Mouse (Mus musculus): ENCODE results near the gene Cxcr3. TPM values are rescaled to one million over a fixed set of nuclear protein-coding genes. Genes with fewer than 3 reads are reported as not detected.

The Cxcr3 gene
- polyA plus RNA-seq (2015; fragmentation: Nextera tagmentation; extraction: Ambion mirVana) = 0.49 and 0.63 TPM in 2 replicates

GRCm38 (mm10) chrX:101733828-101734319, at the start of gene Cxcr3:
TSS of gene Cxcr3 (minus strand) at chrX:101734269.
- H3K27ac ChIP-seq = no peak within 1 kb of the TSS
- no peaks in the 10 kb centered on the region for H3K36me3 ChIP-seq
- no peak within 1 kb of the TSS for H3K4me2 ChIP-seq (replicated peaks)
- H3K4me3 ChIP-seq (replicated peaks) = no peak within 1 kb of the TSS
- no peak for ATAC-seq
- no peaks in the 10 kb centered on the region for H3K4me1 ChIP-seq (replicated peaks)
- H3K27me3 ChIP-seq (replicated peaks) = no peaks in the 10 kb centered on the region; the same call in 1 of the 2 replicates
- no peaks in the 10 kb centered on the region for H3K9me3 ChIP-seq
- no peak within 1 kb of the TSS for H3K9ac ChIP-seq
- 63% methylated on average over 11 of the region's 11 CpGs for WGBS

- H3K4me3 ChIP-seq (replicated peaks) = no peak overlapping the region
- H3K36me3 ChIP-seq = no peaks in the 10 kb centered on the region
- H3K9ac ChIP-seq = no peak overlapping the region
- WGBS = 50% methylated on average over 5 of the region's 5 CpGs
- no peaks in the 10 kb centered on the region for H3K4me1 ChIP-seq (replicated peaks)
- no peak overlapping the region for H3K27ac ChIP-seq
- no peaks in the 10 kb centered on the region; the same call in 1 of the 2 replicates for H3K27me3 ChIP-seq (replicated peaks)
- no peaks in the 10 kb centered on the region for H3K9me3 ChIP-seq
- H3K4me2 ChIP-seq (replicated peaks) = no peak overlapping the region
- no peak for ATAC-seq
Measured at GRCm38 (mm10) chrX:101772035-101772434, 38.0 kb upstream of the Cxcr3 start.

- Histone ChIP-seq H3K4me1 (replicated peaks) (no peaks in the 10 kb centered on the region), H3K27me3 (replicated peaks) (no peaks in the 10 kb centered on the region; the same call in 1 of the 2 replicates), H3K27ac (no peak overlapping the region), H3K9ac (no peak overlapping the region), H3K9me3 (no peaks in the 10 kb centered on the region), H3K4me3 (replicated peaks) (no peak overlapping the region), H3K4me2 (replicated peaks) (no peak overlapping the region), H3K36me3 (no peaks in the 10 kb centered on the region)
- WGBS = 64% methylated on average over 3 of the region's 3 CpGs
- no peak for ATAC-seq
Measured at GRCm38 (mm10) chrX:101770307-101770706, 36.2 kb upstream of the Cxcr3 start.

- 63% methylated on average over 2 of the region's 2 CpGs for WGBS
Measured at GRCm38 (mm10) chrX:101769478-101769877, 35.4 kb upstream of the Cxcr3 start.

GRCm38 (mm10) chrX:101767280-101767679, 33.2 kb upstream of the Cxcr3 start:
- ATAC-seq = no peak
- H3K9ac ChIP-seq = no peak overlapping the region
- 71% methylated on average over 7 of the region's 7 CpGs for WGBS

More at GRCm38 (mm10) chrX:101769478-101769877, 35.4 kb upstream of the Cxcr3 start:
- no peak overlapping the region for H3K27ac ChIP-seq
- H3K4me1 ChIP-seq (replicated peaks) = no peaks in the 10 kb centered on the region
- H3K9me3 ChIP-seq = no peaks in the 10 kb centered on the region
- no peak overlapping the region for H3K4me2 ChIP-seq (replicated peaks)
- H3K4me3 ChIP-seq (replicated peaks) = no peak overlapping the region
- H3K27me3 ChIP-seq (replicated peaks) = no peaks in the 10 kb centered on the region; the same call in 1 of the 2 replicates
- no peak for ATAC-seq
- no peak overlapping the region for H3K9ac ChIP-seq
- H3K36me3 ChIP-seq = no peaks in the 10 kb centered on the region

GRCm38 (mm10) chrX:101765111-101765510, 31.0 kb upstream of the Cxcr3 start:
- 83% methylated on average over 4 of the region's 4 CpGs for WGBS
- H3K9me3 ChIP-seq = no peaks in the 10 kb centered on the region
- ATAC-seq = no peak

More at GRCm38 (mm10) chrX:101767280-101767679, 33.2 kb upstream of the Cxcr3 start:
- H3K4me1 ChIP-seq (replicated peaks) = no peaks in the 10 kb centered on the region
- H3K36me3 ChIP-seq = no peaks in the 10 kb centered on the region
- no peaks in the 10 kb centered on the region for H3K9me3 ChIP-seq
- H3K4me3 ChIP-seq (replicated peaks) = no peak overlapping the region
- no peaks in the 10 kb centered on the region for H3K27me3 ChIP-seq (replicated peaks)
- no peak overlapping the region for H3K27ac ChIP-seq
- no peak overlapping the region for H3K4me2 ChIP-seq (replicated peaks)

GRCm38 (mm10) chrX:101764621-101765020, 30.6 kb upstream of the Cxcr3 start:
- no peak overlapping the region for H3K9ac ChIP-seq
- ATAC-seq = no peak
- H3K27me3 ChIP-seq (replicated peaks) = no peaks in the 10 kb centered on the region
- no peaks in the 10 kb centered on the region for H3K36me3 ChIP-seq
- no peak overlapping the region for H3K4me3 ChIP-seq (replicated peaks)
- no peak overlapping the region for H3K4me2 ChIP-seq (replicated peaks)
- no peak overlapping the region for H3K27ac ChIP-seq
- WGBS = 69% methylated on average over 5 of the region's 5 CpGs
- no peaks in the 10 kb centered on the region for H3K4me1 ChIP-seq (replicated peaks)
- no peaks in the 10 kb centered on the region for H3K9me3 ChIP-seq

More at GRCm38 (mm10) chrX:101765111-101765510, 31.0 kb upstream of the Cxcr3 start:
- Histone ChIP-seq H3K27me3 (replicated peaks) (no peaks in the 10 kb centered on the region), H3K9ac (no peak overlapping the region), H3K4me1 (replicated peaks) (no peaks in the 10 kb centered on the region), H3K4me3 (replicated peaks) (no peak overlapping the region), H3K36me3 (no peaks in the 10 kb centered on the region), H3K4me2 (replicated peaks) (no peak overlapping the region), H3K27ac (no peak overlapping the region)

- no peak overlapping the region for H3K4me2 ChIP-seq (replicated peaks)
- 72% methylated on average over 5 of the region's 5 CpGs for WGBS
- H3K9me3 ChIP-seq = no peaks in the 10 kb centered on the region
- H3K27ac ChIP-seq = no peak overlapping the region
- H3K9ac ChIP-seq = no peak overlapping the region
- H3K36me3 ChIP-seq = no peaks in the 10 kb centered on the region
- H3K4me1 ChIP-seq (replicated peaks) = no peaks in the 10 kb centered on the region
- no peaks in the 10 kb centered on the region for H3K27me3 ChIP-seq (replicated peaks)
- no peak for ATAC-seq
- H3K4me3 ChIP-seq (replicated peaks) = no peak overlapping the region
Measured at GRCm38 (mm10) chrX:101754478-101754877, 20.4 kb upstream of the Cxcr3 start.

GRCm38 (mm10) chrX:101750144-101750543, 16.1 kb upstream of the Cxcr3 start:
- Histone ChIP-seq H3K4me3 (replicated peaks) (no peak overlapping the region), H3K27ac (no peak overlapping the region), H3K4me1 (replicated peaks) (no peaks in the 10 kb centered on the region), H3K9me3 (no peaks in the 10 kb centered on the region), H3K27me3 (replicated peaks) (0 out of 2 replicates have a peak, but pooled peaks cover 4% of the 10 kb centered on the region), H3K36me3 (no peaks in the 10 kb centered on the region), H3K4me2 (replicated peaks) (no peak overlapping the region), H3K9ac (no peak overlapping the region)
- 70% methylated on average over 4 of the region's 4 CpGs for WGBS
- no peak for ATAC-seq

- 84% methylated on average over 2 of the region's 2 CpGs for WGBS
- Histone ChIP-seq H3K27me3 (replicated peaks) (no peaks in the 10 kb centered on the region), H3K36me3 (no peaks in the 10 kb centered on the region), H3K9ac (no peak overlapping the region), H3K4me1 (replicated peaks) (no peaks in the 10 kb centered on the region), H3K27ac (no peak overlapping the region), H3K9me3 (no peaks in the 10 kb centered on the region), H3K4me3 (replicated peaks) (no peak overlapping the region), H3K4me2 (replicated peaks) (no peak overlapping the region)
- ATAC-seq = no peak
Measured at GRCm38 (mm10) chrX:101741064-101741433, 7.0 kb upstream of the Cxcr3 start.

- H3K4me1 ChIP-seq (replicated peaks) = no peaks in the 10 kb centered on the region
- no peak overlapping the region for H3K27ac ChIP-seq
- H3K4me3 ChIP-seq (replicated peaks) = no peak overlapping the region
- H3K4me2 ChIP-seq (replicated peaks) = no peak overlapping the region
- no peaks in the 10 kb centered on the region for H3K36me3 ChIP-seq
- no peak for ATAC-seq
- H3K27me3 ChIP-seq (replicated peaks) = no peaks in the 10 kb centered on the region
- WGBS = 47% methylated on average over 6 of the region's 6 CpGs
- H3K9ac ChIP-seq = no peak overlapping the region
- H3K9me3 ChIP-seq = no peaks in the 10 kb centered on the region
Measured at GRCm38 (mm10) chrX:101740335-101741063, 6.4 kb upstream of the Cxcr3 start.

GRCm38 (mm10) chrX:101737201-101737600, 3.1 kb upstream of the Cxcr3 start:
- H3K27ac ChIP-seq = no peak overlapping the region
- H3K9ac ChIP-seq = no peak overlapping the region
- H3K9me3 ChIP-seq = no peaks in the 10 kb centered on the region
- H3K27me3 ChIP-seq (replicated peaks) = no peaks in the 10 kb centered on the region; the same call in 1 of the 2 replicates
- no peak for ATAC-seq
- H3K4me2 ChIP-seq (replicated peaks) = no peak overlapping the region
- no peaks in the 10 kb centered on the region for H3K36me3 ChIP-seq
- H3K4me1 ChIP-seq (replicated peaks) = no peaks in the 10 kb centered on the region
- no peak overlapping the region for H3K4me3 ChIP-seq (replicated peaks)

- no peak overlapping the region for H3K9ac ChIP-seq
- no peak overlapping the region for H3K27ac ChIP-seq
- H3K27me3 ChIP-seq (replicated peaks) = no peaks in the 10 kb centered on the region; the same call in 1 of the 2 replicates
- no peak overlapping the region for H3K4me2 ChIP-seq (replicated peaks)
- no peak for ATAC-seq
- H3K9me3 ChIP-seq = no peaks in the 10 kb centered on the region
- H3K4me3 ChIP-seq (replicated peaks) = no peak overlapping the region
- H3K4me1 ChIP-seq (replicated peaks) = no peaks in the 10 kb centered on the region
- no peaks in the 10 kb centered on the region for H3K36me3 ChIP-seq
- 61% methylated on average over 5 of the region's 5 CpGs for WGBS
Measured at GRCm38 (mm10) chrX:101734981-101735380, 912 bp upstream of the Cxcr3 start.
